Mouse (Mus musculus) megakaryocyte progenitor cell, adult 5-6 weeks (primary cell): ENCODE results near the gene Nr1i3. TPM values are rescaled to one million over a fixed set of nuclear protein-coding genes. Genes with fewer than 3 reads are reported as not detected.

Source experiments
- total RNA-seq, 2 experiments: library from RNA; stranded (forward) in 1 of 2; stranded (reverse) in 1 of 2; fragments of 157-497, 149-512 nt in 1 of 2; fragments of 200-1000 nt in 1 of 2; gene quantifications; 2 replicates each; pipeline versions ENCODE4 v1.2.3 to v1.2.4; 2015 to 2017

Gene Nr1i3
- total RNA-seq, 2 experiments from 2014 or later: 0.12 TPM; not detected in 1

Other genes with a start within 250 kb of the Nr1i3 start
- gene Fcgr2b, start 237.4 kb upstream of the Nr1i3 start, total RNA-seq (2015): 142 and 144 TPM in 2 replicates
- 99.9 and 118 TPM in 2 replicates for gene Fcgr2b, start 237.4 kb upstream of the Nr1i3 start, total RNA-seq (2017)
- gene Fcgr4, start 195.1 kb upstream of the Nr1i3 start, total RNA-seq (2015): 5.4 and 10.5 TPM in 2 replicates
- 7.7 and 8.0 TPM in 2 replicates for gene Fcgr4, start 195.1 kb upstream of the Nr1i3 start, total RNA-seq (2017)
- 384 and 416 TPM in 2 replicates for gene Fcgr3, start 149.0 kb upstream of the Nr1i3 start, total RNA-seq (2015)
- 406 and 474 TPM in 2 replicates for gene Fcgr3, start 149.0 kb upstream of the Nr1i3 start, total RNA-seq (2017)
- gene Cfap126, start 100.1 kb upstream of the Nr1i3 start, total RNA-seq (2015): 2.0 and 4.2 TPM in 2 replicates
- 1.0 and 4.8 TPM in 2 replicates for gene Cfap126, start 100.1 kb upstream of the Nr1i3 start, total RNA-seq (2017)
- gene Sdhc, start 63.4 kb upstream of the Nr1i3 start, total RNA-seq (2015): 154 and 160 TPM in 2 replicates
- gene Sdhc, start 63.4 kb upstream of the Nr1i3 start, total RNA-seq (2017): 63.2 and 69.4 TPM in 2 replicates
- gene Mpz, start 63.3 kb upstream of the Nr1i3 start, total RNA-seq (2015): not detected in 2 replicates
- not detected in 2 replicates for gene Mpz, start 63.3 kb upstream of the Nr1i3 start, total RNA-seq (2017)
- gene Pcp4l1, start 17.7 kb upstream of the Nr1i3 start, total RNA-seq (2015): 12.8 and 14.4 TPM in 2 replicates
- 7.1 and 8.5 TPM in 2 replicates for gene Pcp4l1, start 17.7 kb upstream of the Nr1i3 start, total RNA-seq (2017)
- 13.0 and 15.4 TPM in 2 replicates for gene Tomm40l, start 8.5 kb downstream of the Nr1i3 start, total RNA-seq (2015)
- gene Tomm40l, start 8.5 kb downstream of the Nr1i3 start, total RNA-seq (2017): 18.2 and 25.7 TPM in 2 replicates
- 0.94 and 2.3 TPM in 2 replicates for gene Apoa2, start 11.1 kb downstream of the Nr1i3 start, total RNA-seq (2015)
- not detected in 2 replicates for gene Apoa2, start 11.1 kb downstream of the Nr1i3 start, total RNA-seq (2017)
- 293 and 379 TPM in 2 replicates for gene Fcer1g, start 20.4 kb downstream of the Nr1i3 start, total RNA-seq (2015)
- gene Fcer1g, start 20.4 kb downstream of the Nr1i3 start, total RNA-seq (2017): 101 and 178 TPM in 2 replicates
- gene Adamts4, start 36.5 kb downstream of the Nr1i3 start, total RNA-seq (2015): not detected in 2 replicates
- gene Adamts4, start 36.5 kb downstream of the Nr1i3 start, total RNA-seq (2017): not detected in 2 replicates
- 255 and 280 TPM in 2 replicates for gene Ndufs2, start 37.4 kb downstream of the Nr1i3 start, total RNA-seq (2015)
- 323 and 395 TPM in 2 replicates for gene Ndufs2, start 37.4 kb downstream of the Nr1i3 start, total RNA-seq (2017)
- gene B4galt3, start 56.4 kb downstream of the Nr1i3 start, total RNA-seq (2015): 14.7 and 16.1 TPM in 2 replicates
- gene B4galt3, start 56.4 kb downstream of the Nr1i3 start, total RNA-seq (2017): 18.0 and 22.6 TPM in 2 replicates
- 18.0 and 20.2 TPM in 2 replicates for gene Ppox, start 67.2 kb downstream of the Nr1i3 start, total RNA-seq (2015)
- 10.3 and 15.0 TPM in 2 replicates for gene Ppox, start 67.2 kb downstream of the Nr1i3 start, total RNA-seq (2017)
- gene Usp21, start 74.0 kb downstream of the Nr1i3 start, total RNA-seq (2015): 36.0 and 38.2 TPM in 2 replicates
- 18.7 and 24.5 TPM in 2 replicates for gene Usp21, start 74.0 kb downstream of the Nr1i3 start, total RNA-seq (2017)
- 127 and 149 TPM in 2 replicates for gene Ufc1, start 81.1 kb downstream of the Nr1i3 start, total RNA-seq (2015)
- 93.2 and 115 TPM in 2 replicates for gene Ufc1, start 81.1 kb downstream of the Nr1i3 start, total RNA-seq (2017)
- 24.6 and 25.4 TPM in 2 replicates for gene Dedd, start 115.2 kb downstream of the Nr1i3 start, total RNA-seq (2015)
- gene Dedd, start 115.2 kb downstream of the Nr1i3 start, total RNA-seq (2017): 11.6 and 18.6 TPM in 2 replicates
- gene Nit1, start 131.7 kb downstream of the Nr1i3 start, total RNA-seq (2015): 7.6 and 9.8 TPM in 2 replicates
- 31.7 and 34.1 TPM in 2 replicates for gene Nit1, start 131.7 kb downstream of the Nr1i3 start, total RNA-seq (2017)
- gene Pfdn2, start 131.7 kb downstream of the Nr1i3 start, total RNA-seq (2015): 50.2 and 52.3 TPM in 2 replicates
- gene Pfdn2, start 131.7 kb downstream of the Nr1i3 start, total RNA-seq (2017): 35.5 and 52.3 TPM in 2 replicates
- 0.96 TPM in 1 of 2 replicates, not detected in the other for gene Klhdc9, start 146.8 kb downstream of the Nr1i3 start, total RNA-seq (2015)
- gene Klhdc9, start 146.8 kb downstream of the Nr1i3 start, total RNA-seq (2017): 0.33 and 0.71 TPM in 2 replicates
- gene Nectin4, start 156.1 kb downstream of the Nr1i3 start, total RNA-seq (2015): 0.15 and 0.49 TPM in 2 replicates
- gene Nectin4, start 156.1 kb downstream of the Nr1i3 start, total RNA-seq (2017): 0.37 and 0.84 TPM in 2 replicates
- gene Arhgap30, start 175.0 kb downstream of the Nr1i3 start, total RNA-seq (2015): 30.2 and 31.7 TPM in 2 replicates
- 68.0 and 70.5 TPM in 2 replicates for gene Arhgap30, start 175.0 kb downstream of the Nr1i3 start, total RNA-seq (2017)
- gene Usf1, start 197.3 kb downstream of the Nr1i3 start, total RNA-seq (2015): 16.3 and 17.1 TPM in 2 replicates
- gene Usf1, start 197.3 kb downstream of the Nr1i3 start, total RNA-seq (2017): 61.3 and 64.3 TPM in 2 replicates
- gene Tstd1, start 204.9 kb downstream of the Nr1i3 start, total RNA-seq (2015): 0.42 and 0.67 TPM in 2 replicates
- gene Tstd1, start 204.9 kb downstream of the Nr1i3 start, total RNA-seq (2017): 1.9 and 3.8 TPM in 2 replicates
- gene F11r, start 223.6 kb downstream of the Nr1i3 start, total RNA-seq (2015): 0.15 and 0.44 TPM in 2 replicates
- 0.68 TPM in 1 of 2 replicates, not detected in the other for gene F11r, start 223.6 kb downstream of the Nr1i3 start, total RNA-seq (2017)